In the genomic region with DNA sequence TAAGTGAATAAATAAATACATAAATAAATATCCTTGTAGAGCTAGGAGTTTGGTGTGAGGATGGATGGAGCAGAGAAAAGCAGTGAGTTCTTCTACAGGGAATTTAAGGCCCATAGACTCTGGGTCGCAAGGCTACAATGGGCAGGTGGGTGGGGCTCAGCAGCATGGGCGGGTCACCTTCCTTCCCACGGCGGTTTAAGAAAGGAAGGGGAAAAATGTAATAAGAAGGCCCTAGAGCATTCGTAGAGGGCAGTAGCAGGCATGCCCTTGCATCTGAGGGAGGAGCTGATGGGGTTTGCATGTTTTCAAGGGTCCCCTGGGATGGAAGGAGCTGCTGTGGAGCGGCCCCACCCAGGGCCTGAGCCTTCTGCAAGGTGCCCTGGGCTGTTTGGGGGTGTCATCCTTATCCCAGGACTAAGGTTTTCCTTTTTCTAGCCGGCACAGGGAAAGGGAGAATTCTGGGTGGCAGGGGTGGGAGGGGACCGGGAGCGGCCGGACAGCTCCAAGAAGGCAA, we compare ENCODE assay signal across 11 mouse cellular contexts. TPM values are rescaled to one million over a fixed set of nuclear protein-coding genes. Genes with fewer than 3 reads are reported as not detected.
DNase-seq lines count a peak whose midpoint lies in the region; ATAC-seq and TF ChIP-seq lines count a peak whose summit lies in the region.
"Had no signal": no experiment of that assay in that cellular context is flagged by ENCODE, and none has a peak within 500 bp of the region (broad histone marks: within the 10 kb centered on the region; RNA-seq: fewer than 3 reads in every experiment).

No protein-coding gene starts in this region.

- no peak for TF ChIP-seq POLR2A in heart, adult 2 months (IDR thresholded peaks at IDR 0.05; ENCODE audit: insufficient read depth, low read depth, low read length)

- peak overlapping the region; percentile 75 for H3K4me2 ChIP-seq in forebrain, embryonic 13.5 days
- peak overlapping the region; percentile 74 for H3K4me2 ChIP-seq in limb, embryonic 13.5 days (replicated peaks)

- no peak overlapping the region for H3K4me3 ChIP-seq in heart, adult 2 months
- H3K4me3 ChIP-seq in forebrain, embryonic 13.5 days = peak overlapping the region; percentile 43; the same call in 1 of the 2 replicates
- H3K4me3 ChIP-seq in limb, embryonic 13.5 days = peak overlapping the region; percentile 10; the same call in 1 of the 2 replicates

- no peaks in the 10 kb centered on the region; the same call in 1 of the 2 replicates for H3K4me1 ChIP-seq in heart, adult 2 months (ENCODE audit: control insufficient read depth, insufficient read depth, low read length)
- H3K4me1 ChIP-seq in forebrain, embryonic 13.5 days = peaks cover 52% of the 10 kb centered on the region
- peaks cover 28% of the 10 kb centered on the region for H3K4me1 ChIP-seq in limb, embryonic 13.5 days

- H3K9me3 ChIP-seq in forebrain, embryonic 13.5 days (replicated peaks) = no peaks in the 10 kb centered on the region
- H3K9me3 ChIP-seq in limb, embryonic 13.5 days = no peaks in the 10 kb centered on the region

- H3K9ac ChIP-seq in heart, adult 2 months (ENCODE audit: low read depth, low read length) = peak overlapping the region; percentile 19; the same call in 1 of the 2 replicates
- H3K9ac ChIP-seq in forebrain, embryonic 13.5 days = no peak overlapping the region
- H3K9ac ChIP-seq in limb, embryonic 13.5 days = no peak overlapping the region

- no peak for ATAC-seq in forebrain, embryonic 13.5 days
- ATAC-seq in limb, embryonic 13.5 days (ENCODE audit: low FRiP score, low read depth) = no peak

- TF ChIP-seq EP300 in heart, adult 2 months (IDR thresholded peaks at IDR 0.05; ENCODE audit: insufficient read depth, low read depth, low read length) = no peak

- H3K36me3 ChIP-seq in heart, adult 2 months (ENCODE audit: control insufficient read depth, insufficient read depth, low read length) = no peaks in the 10 kb centered on the region
- 0 out of 2 replicates have a peak, but pooled peaks cover 5% of the 10 kb centered on the region for H3K36me3 ChIP-seq in forebrain, embryonic 13.5 days (ENCODE audit: poor library complexity, severe bottlenecking)
- no peaks in the 10 kb centered on the region for H3K36me3 ChIP-seq in limb, embryonic 13.5 days

- no peaks in the 10 kb centered on the region for H3K79me2 ChIP-seq in heart, adult 2 months (replicated peaks; ENCODE audit: control insufficient read depth, insufficient read depth, low read length)

- DNase-seq in heart, adult 2 months = no peak
- no peak for DNase-seq in heart, adult 8-10 months (ENCODE audit: low spot score)
- DNase-seq in 416B (ENCODE audit: low read depth) (peak; percentile 18), liver (no peak)
- DNase-seq in embryo, embryonic 10 days (ENCODE audit: low spot score) = no peak
- DNase-seq in layer of hippocampus, postnatal 25 days (ENCODE audit: extremely low spot score in 1 of 2, low spot score in 1 of 2) = no peak

- WGBS in heart, adult 2 months = 14% methylated on average over 10 of the region's 10 CpGs
- WGBS in forebrain, embryonic 13.5 days = 20% methylated on average over 10 of the region's 10 CpGs
- WGBS in limb, embryonic 13.5 days = 11% methylated on average over 10 of the region's 10 CpGs

- no peak for TF ChIP-seq CTCF in heart, adult 2 months (IDR thresholded peaks at IDR 0.05)

- H3K27me3 ChIP-seq in heart, adult 2 months (ENCODE audit: control insufficient read depth, insufficient read depth, low read length) = peaks cover 11% of the 10 kb centered on the region
- peaks cover 23% of the 10 kb centered on the region for H3K27me3 ChIP-seq in forebrain, embryonic 13.5 days
- peaks cover 74% of the 10 kb centered on the region for H3K27me3 ChIP-seq in limb, embryonic 13.5 days

- no peak overlapping the region for H3K27ac ChIP-seq in heart, adult 2 months
- H3K27ac ChIP-seq in forebrain, embryonic 13.5 days = no peak overlapping the region
- H3K27ac ChIP-seq in limb, embryonic 13.5 days = no peak overlapping the region

- intact Hi-C loops in heart, adult 2 months (cut with DNase I) = no loop called here

RNA-seq across cellular contexts. Expression of gene Nhlh1, which starts 4.5 kb away (rescaled TPM):
- not detected for total RNA-seq in heart, adult 2 months (2021)
- not detected in 2 replicates for polyA plus RNA-seq in heart, adult 2 months (2012; rRNA removed)
- not detected for total RNA-seq in heart, adult 8-10 months (2022)
- polyA plus RNA-seq in forebrain, embryonic 13.5 days (2015; fragmentation: Nextera tagmentation; extraction: Ambion mirVana) = 7.3 and 7.8 TPM in 2 replicates
- polyA plus RNA-seq in limb, embryonic 13.5 days (2015; fragmentation: Nextera tagmentation; extraction: Ambion mirVana) = not detected in 2 replicates
- total RNA-seq in layer of hippocampus, postnatal 25 days (2021) = 1 to 10 TPM; 1.3 to 1.6 TPM
- total RNA-seq: gastrocnemius, adult 18-20 months; liver, adult 2 months had no signal
- polyA plus RNA-seq: liver, adult 2 months; stomach, embryonic 16.5 days had no signal

RNA-seq across cellular contexts. Expression of gene Vangl2, which starts 24.6 kb away (rescaled TPM):
- 1 to 10 TPM; 1.3 TPM for total RNA-seq in heart, adult 2 months (2021)
- 1.3 and 1.9 TPM in 2 replicates for polyA plus RNA-seq in heart, adult 2 months (2012; rRNA removed)
- 1 to 10 TPM in 2 of 4 experiments, under 1 TPM in 2; 0.86 to 1.7 (median 1.1) TPM for total RNA-seq in heart, adult 8-10 months (2022)
- 55.0 and 55.4 TPM in 2 replicates for polyA plus RNA-seq in forebrain, embryonic 13.5 days (2015; fragmentation: Nextera tagmentation; extraction: Ambion mirVana)
- 20.7 and 20.8 TPM in 2 replicates for polyA plus RNA-seq in limb, embryonic 13.5 days (2015; fragmentation: Nextera tagmentation; extraction: Ambion mirVana)
- 10 to 100 TPM; 15.9 to 18.3 TPM for total RNA-seq in layer of hippocampus, postnatal 25 days (2021)

RNA-seq across cellular contexts. Expression of gene Copa, which starts 29.5 kb away (rescaled TPM):
- total RNA-seq in heart, adult 2 months (2021) = 100 to 1,000 TPM in 1 of 2 experiments, 10 to 100 TPM in 1; 98.5 to 111 TPM
- 42.3 and 59.2 TPM in 2 replicates for polyA plus RNA-seq in heart, adult 2 months (2012; rRNA removed)
- 100 to 1,000 TPM; 103 to 115 (median 113) TPM for total RNA-seq in heart, adult 8-10 months (2022)
- polyA plus RNA-seq in forebrain, embryonic 13.5 days (2015; fragmentation: Nextera tagmentation; extraction: Ambion mirVana) = 174 and 194 TPM in 2 replicates
- 247 and 281 TPM in 2 replicates for polyA plus RNA-seq in limb, embryonic 13.5 days (2015; fragmentation: Nextera tagmentation; extraction: Ambion mirVana)
- 100 to 1,000 TPM; 148 to 149 TPM for total RNA-seq in layer of hippocampus, postnatal 25 days (2021)

RNA-seq across cellular contexts. Expression of gene Ncstn, which starts 29.8 kb away (rescaled TPM):
- total RNA-seq in heart, adult 2 months (2021) = 10 to 100 TPM; 41.5 to 43.2 TPM
- 63.3 and 78.3 TPM in 2 replicates for polyA plus RNA-seq in heart, adult 2 months (2012; rRNA removed)
- total RNA-seq in heart, adult 8-10 months (2022) = 10 to 100 TPM; 42.1 to 47.9 (median 44.0) TPM
- 95.5 and 106 TPM in 2 replicates for polyA plus RNA-seq in forebrain, embryonic 13.5 days (2015; fragmentation: Nextera tagmentation; extraction: Ambion mirVana)
- polyA plus RNA-seq in limb, embryonic 13.5 days (2015; fragmentation: Nextera tagmentation; extraction: Ambion mirVana) = 102 and 107 TPM in 2 replicates
- total RNA-seq in layer of hippocampus, postnatal 25 days (2021) = 10 to 100 TPM; 59.5 to 63.2 TPM

Comparison
In these comparisons a context has a peak if more than half of its experiments do, and no peak if none do; other contexts are left out.
1. RNA of gene Vangl2, which starts 24.6 kb away (total RNA-seq): 15.9 to 18.3 TPM in layer of hippocampus, postnatal 25 days; 0.86 to 1.7 TPM in heart, adult 8-10 months and 1.3 TPM in heart, adult 2 months; every median in the first group is over 4 times any median in the second.